Mouse (Mus musculus): ENCODE results near the gene Becn1. TPM values are rescaled to one million over a fixed set of nuclear protein-coding genes. Genes with fewer than 3 reads are reported as not detected.

Becn1 gene
- polyA plus RNA-seq, 1 experiment from 2014 or later: 175 TPM

DNA sequence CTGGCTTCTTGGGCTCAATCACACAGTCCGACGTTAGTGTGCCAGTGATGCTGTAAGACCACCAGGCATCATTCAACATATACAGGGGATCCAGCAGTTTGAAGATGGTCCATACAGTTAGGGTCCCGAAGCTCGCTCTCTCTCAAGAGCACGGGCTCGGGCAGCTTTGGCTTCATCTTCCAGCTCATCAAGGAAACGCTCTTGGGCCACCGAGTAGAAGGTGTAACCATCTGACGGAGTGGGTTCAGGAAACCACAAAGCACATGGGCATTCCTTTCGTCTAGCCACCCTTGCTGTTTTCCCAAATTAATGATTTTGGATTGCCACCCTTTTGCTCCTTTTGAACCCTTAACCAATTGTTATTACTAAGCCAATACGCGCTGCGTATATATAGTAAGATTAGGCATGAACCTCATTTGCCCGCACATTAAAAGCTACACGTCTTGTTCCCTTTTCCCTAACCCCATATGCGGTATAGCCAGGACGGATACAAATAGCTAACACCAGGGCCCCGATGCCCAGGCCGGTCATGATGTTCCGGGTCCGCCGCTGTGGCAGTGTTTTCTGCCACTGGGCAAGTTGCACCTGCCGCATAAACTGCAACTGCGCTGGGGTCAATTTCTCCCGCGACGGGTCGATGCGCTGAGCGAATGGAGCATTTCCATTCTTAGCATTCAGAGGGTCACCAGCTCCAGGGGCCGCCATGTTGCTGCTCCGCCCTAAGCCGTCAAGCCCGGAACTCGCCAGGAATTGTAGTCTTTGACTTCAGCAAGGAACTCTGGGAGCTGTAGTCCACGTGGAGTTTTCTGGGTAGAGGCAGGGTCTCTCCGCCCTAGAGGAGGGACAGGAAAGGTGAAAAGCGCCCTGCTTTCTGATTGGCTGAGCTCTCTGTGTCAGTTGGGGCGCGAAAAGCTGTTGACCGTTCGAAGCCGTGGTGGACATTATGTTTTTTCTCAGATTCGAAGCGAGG, 23.6 kb downstream of the Becn1 start, which contains the start of the genes Cntd1 and Coa3:
TSS of gene Cntd1 (plus strand) at position 790 of the 970 bp plus-strand sequence.
TSS of gene Coa3 (minus strand) at position 892 of the 970 bp plus-strand sequence.
- peak within 1 kb of the TSS; percentile 57; the same call in 1 of the 2 replicates for H3K27ac ChIP-seq (ENCODE audit: low read depth, low read length)
- H3K36me3 ChIP-seq (ENCODE audit: control insufficient read depth, insufficient read depth, low read length): no peaks in the 10 kb centered on the region
- WGBS: 11% methylated on average over 45 of the region's 45 CpGs
- no peaks in the 10 kb centered on the region for H3K27me3 ChIP-seq (replicated peaks; ENCODE audit: control insufficient read depth, insufficient read depth, low read length)
- peaks cover 24% of the 10 kb centered on the region for H3K4me1 ChIP-seq (ENCODE audit: control insufficient read depth, insufficient read depth, low read depth, low read length)
- peak within 1 kb of the TSS; percentile 87 for H3K4me2 ChIP-seq (ENCODE audit: low read length)
- ATAC-seq: peak; percentile 99
- peak within 1 kb of the TSS; percentile 73 for H3K9ac ChIP-seq (ENCODE audit: low read depth, low read length)
- H3K9me3 ChIP-seq (ENCODE audit: control insufficient read depth, low read length): no peaks in the 10 kb centered on the region
- H3K4me3 ChIP-seq (ENCODE audit: low read length): peak within 1 kb of the TSS; percentile 54

DNA sequence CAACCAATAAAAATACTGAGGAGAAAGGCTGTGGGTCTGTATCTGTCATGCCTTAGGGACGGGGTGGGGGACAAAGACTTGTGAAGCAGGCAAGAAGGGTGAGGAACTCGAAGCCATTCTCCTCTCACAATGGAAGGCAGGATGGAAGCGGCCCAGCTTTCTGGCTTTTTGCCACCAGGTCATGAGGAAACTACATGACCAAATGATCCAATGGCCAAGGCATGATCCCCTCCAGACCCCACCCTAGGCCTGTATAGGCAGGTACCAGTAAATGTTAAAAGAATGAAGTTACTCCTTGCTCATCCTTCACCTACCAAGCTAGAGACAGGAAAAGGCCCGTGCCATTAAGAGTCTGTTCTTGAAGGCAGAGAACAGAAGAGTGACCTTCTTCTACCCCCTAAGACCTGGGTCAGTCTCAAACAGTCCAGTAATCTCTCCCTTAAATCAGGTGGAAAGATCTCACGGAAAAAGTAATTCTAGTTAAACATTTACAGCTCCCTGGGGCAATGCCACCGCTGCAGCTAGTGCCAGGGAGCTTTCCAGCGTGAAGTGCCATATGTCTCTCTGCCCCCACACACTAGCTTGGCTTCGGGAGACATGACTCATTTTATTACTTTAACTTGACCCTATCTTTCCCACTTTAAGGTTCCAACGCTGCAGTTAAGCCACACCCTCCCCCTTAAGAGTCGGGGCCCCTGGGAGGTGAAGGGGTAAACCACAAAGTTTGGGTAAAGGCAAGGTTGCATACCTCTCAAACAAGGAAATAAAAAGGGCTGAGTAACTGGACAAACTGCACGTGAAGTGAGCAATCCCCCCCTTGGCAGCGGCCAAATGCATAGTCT, 24.5 kb downstream of the Becn1 start:
- Histone ChIP-seq H3K4me2 (ENCODE audit: low read length) (peak overlapping the region; percentile 87), H3K36me3 (ENCODE audit: control insufficient read depth, insufficient read depth, low read length) (no peaks in the 10 kb centered on the region), H3K27me3 (replicated peaks; ENCODE audit: control insufficient read depth, insufficient read depth, low read length) (no peaks in the 10 kb centered on the region), H3K4me3 (ENCODE audit: low read length) (peak overlapping the region; percentile 54), H3K27ac (ENCODE audit: low read depth, low read length) (no peak overlapping the region), H3K4me1 (ENCODE audit: control insufficient read depth, insufficient read depth, low read depth, low read length) (peaks cover 24% of the 10 kb centered on the region), H3K9ac (ENCODE audit: low read depth, low read length) (peak overlapping the region; percentile 73; the same call in 1 of the 2 replicates), H3K9me3 (ENCODE audit: control insufficient read depth, low read length) (no peaks in the 10 kb centered on the region)
- 69% methylated on average over 12 of the region's 12 CpGs for WGBS
- no peak for ATAC-seq

DNA sequence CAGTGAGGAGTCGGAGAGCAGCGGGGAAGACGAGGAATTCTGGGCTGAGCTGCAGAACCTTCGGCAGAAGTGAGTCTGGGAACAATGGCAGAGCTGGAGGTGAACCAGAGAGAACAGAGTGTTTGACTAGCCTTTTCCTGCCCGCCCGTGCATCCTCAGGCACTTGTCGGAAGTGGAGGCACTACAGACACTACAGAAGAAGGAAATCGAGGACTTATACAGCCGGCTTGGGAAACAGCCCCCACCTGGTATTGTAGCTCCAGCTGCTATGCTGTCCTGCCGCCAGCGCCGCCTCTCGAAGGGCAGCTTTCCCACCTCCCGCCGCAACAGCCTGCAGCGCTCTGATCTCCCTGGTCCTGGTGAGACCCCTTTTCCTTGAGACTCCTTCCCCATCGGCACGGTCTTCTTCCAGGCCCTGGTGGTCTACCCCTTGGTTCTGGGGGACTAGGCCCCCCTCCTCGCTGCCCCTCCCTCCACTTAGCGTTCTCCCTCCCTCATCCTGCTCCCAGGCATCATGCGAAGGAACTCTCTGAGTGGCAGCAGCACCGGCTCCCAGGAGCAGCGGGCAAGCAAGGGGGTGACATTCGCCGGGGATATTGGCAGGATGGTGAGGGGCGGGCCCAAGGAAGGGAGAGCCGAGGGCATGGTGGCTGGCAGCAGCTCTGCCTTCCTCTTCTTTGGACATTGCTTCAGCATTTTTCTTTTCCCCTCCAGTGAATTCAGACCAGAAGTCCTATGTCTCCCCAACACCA, 25.6 kb downstream of the Becn1 start:
- H3K27ac ChIP-seq (ENCODE audit: low read depth, low read length): no peak overlapping the region
- H3K4me1 ChIP-seq (ENCODE audit: control insufficient read depth, insufficient read depth, low read depth, low read length): peaks cover 24% of the 10 kb centered on the region
- 23% methylated on average over 23 of the region's 27 CpGs for WGBS
- H3K9me3 ChIP-seq (ENCODE audit: control insufficient read depth, low read length): no peaks in the 10 kb centered on the region
- H3K4me3 ChIP-seq (ENCODE audit: low read length): no peak overlapping the region
- ATAC-seq: no peak
- H3K4me2 ChIP-seq (ENCODE audit: low read length): peak overlapping the region; percentile 33
- H3K27me3 ChIP-seq (replicated peaks; ENCODE audit: control insufficient read depth, insufficient read depth, low read length): no peaks in the 10 kb centered on the region
- H3K9ac ChIP-seq (ENCODE audit: low read depth, low read length): no peak overlapping the region; the same call in 1 of the 2 replicates
- H3K36me3 ChIP-seq (ENCODE audit: control insufficient read depth, insufficient read depth, low read length): no peaks in the 10 kb centered on the region

DNA sequence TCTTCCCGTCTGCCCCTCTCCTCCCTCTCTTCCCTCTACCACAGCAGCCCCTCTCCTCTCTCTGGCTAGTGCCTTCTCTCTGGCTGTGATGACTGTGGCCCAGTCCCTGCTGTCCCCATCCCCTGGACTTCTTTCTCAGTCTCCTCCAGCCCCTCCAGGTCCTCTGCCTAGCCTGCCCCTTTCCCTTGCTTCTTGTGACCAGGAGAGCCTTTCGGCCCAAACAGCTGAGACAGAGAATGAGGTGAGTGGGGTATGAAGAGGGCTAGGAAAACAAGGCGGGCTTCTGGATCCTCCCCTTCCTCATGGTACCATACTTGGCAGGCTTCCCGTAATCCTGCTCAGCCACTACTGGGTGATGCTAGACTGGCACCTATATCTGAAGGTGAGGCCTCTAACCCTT, 26.8 kb downstream of the Becn1 start:
- H3K9me3 ChIP-seq (ENCODE audit: control insufficient read depth, low read length): no peaks in the 10 kb centered on the region

GRCm38 (mm10) chr11:101272446-101272845, 29.6 kb downstream of the Becn1 start:
- Histone ChIP-seq H3K4me3 (ENCODE audit: low read length) (no peak overlapping the region), H3K27me3 (replicated peaks; ENCODE audit: control insufficient read depth, insufficient read depth, low read length) (no peaks in the 10 kb centered on the region; the same call in 1 of the 2 replicates)

More for the DNA sequence above, 26.8 kb downstream of the Becn1 start:
- ATAC-seq: no peak
- WGBS: 78% methylated on average over 4 of the region's 4 CpGs
- no peak overlapping the region for H3K4me3 ChIP-seq (ENCODE audit: low read length)
- peaks cover 24% of the 10 kb centered on the region for H3K4me1 ChIP-seq (ENCODE audit: control insufficient read depth, insufficient read depth, low read depth, low read length)
- no peak overlapping the region for H3K27ac ChIP-seq (ENCODE audit: low read depth, low read length)
- H3K4me2 ChIP-seq (ENCODE audit: low read length): no peak overlapping the region
- H3K36me3 ChIP-seq (ENCODE audit: control insufficient read depth, insufficient read depth, low read length): no peaks in the 10 kb centered on the region
- H3K27me3 ChIP-seq (replicated peaks; ENCODE audit: control insufficient read depth, insufficient read depth, low read length): no peaks in the 10 kb centered on the region
- H3K9ac ChIP-seq (ENCODE audit: low read depth, low read length): no peak overlapping the region

DNA sequence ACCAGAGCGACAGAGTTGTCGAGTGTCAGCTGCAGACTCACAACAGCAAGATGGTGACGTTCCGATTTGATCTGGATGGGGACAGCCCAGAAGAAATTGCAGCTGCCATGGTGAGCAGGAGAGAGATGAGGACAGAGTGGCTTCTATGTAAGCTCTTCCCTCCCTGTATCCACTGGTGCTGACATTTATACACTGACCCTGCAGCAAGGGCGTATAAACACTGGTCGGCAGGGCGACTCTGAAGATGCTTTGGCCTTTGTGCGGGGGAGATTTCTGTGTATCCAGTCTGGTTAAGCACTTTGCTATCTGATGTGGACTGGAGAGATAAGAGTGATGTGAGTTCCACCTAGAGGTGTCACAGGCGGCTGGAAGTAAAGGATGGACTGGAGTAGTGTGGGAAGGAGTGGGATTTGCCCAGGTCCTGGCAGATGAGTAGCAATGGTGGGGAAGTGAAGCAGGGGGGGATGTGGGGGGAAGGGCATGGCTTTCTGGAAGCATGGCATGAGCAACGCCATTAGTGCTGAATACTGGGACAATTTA, 32.4 kb downstream of the Becn1 start:
- no peak for ATAC-seq
- no peak overlapping the region for H3K9ac ChIP-seq (ENCODE audit: low read depth, low read length)
- no peaks in the 10 kb centered on the region for H3K36me3 ChIP-seq (ENCODE audit: control insufficient read depth, insufficient read depth, low read length)
- H3K4me2 ChIP-seq (ENCODE audit: low read length): no peak overlapping the region
- H3K4me1 ChIP-seq (ENCODE audit: control insufficient read depth, insufficient read depth, low read depth, low read length): peaks cover 8% of the 10 kb centered on the region; the same call in 1 of the 2 replicates
- no peaks in the 10 kb centered on the region for H3K9me3 ChIP-seq (ENCODE audit: control insufficient read depth, low read length)
- H3K4me3 ChIP-seq (ENCODE audit: low read length): no peak overlapping the region
- no peak overlapping the region for H3K27ac ChIP-seq (ENCODE audit: low read depth, low read length)
- peaks cover 14% of the 10 kb centered on the region for H3K27me3 ChIP-seq (replicated peaks; ENCODE audit: control insufficient read depth, insufficient read depth, low read length)
- 37% methylated on average over 10 of the region's 10 CpGs for WGBS

More at GRCm38 (mm10) chr11:101272446-101272845, 29.6 kb downstream of the Becn1 start:
- H3K9ac ChIP-seq (ENCODE audit: low read depth, low read length): no peak overlapping the region
- no peak for ATAC-seq
- peaks cover 11% of the 10 kb centered on the region for H3K4me1 ChIP-seq (ENCODE audit: control insufficient read depth, insufficient read depth, low read depth, low read length)
- no peaks in the 10 kb centered on the region for H3K36me3 ChIP-seq (ENCODE audit: control insufficient read depth, insufficient read depth, low read length)
- no peak overlapping the region for H3K4me2 ChIP-seq (ENCODE audit: low read length)
- no peak overlapping the region for H3K27ac ChIP-seq (ENCODE audit: low read depth, low read length)
- H3K9me3 ChIP-seq (ENCODE audit: control insufficient read depth, low read length): no peaks in the 10 kb centered on the region
- 78% methylated on average over 3 of the region's 3 CpGs for WGBS

- H3K36me3 ChIP-seq (ENCODE audit: control insufficient read depth, insufficient read depth, low read length): no peaks in the 10 kb centered on the region
- no peak overlapping the region for H3K4me3 ChIP-seq (ENCODE audit: low read length)
- ATAC-seq: no peak
- peaks cover 34% of the 10 kb centered on the region for H3K27me3 ChIP-seq (replicated peaks; ENCODE audit: control insufficient read depth, insufficient read depth, low read length)
- no peaks in the 10 kb centered on the region for H3K9me3 ChIP-seq (ENCODE audit: control insufficient read depth, low read length)
- H3K4me2 ChIP-seq (ENCODE audit: low read length): peak overlapping the region; percentile 70
- H3K27ac ChIP-seq (ENCODE audit: low read depth, low read length): no peak overlapping the region
- no peak overlapping the region for H3K9ac ChIP-seq (ENCODE audit: low read depth, low read length)
- peaks cover 13% of the 10 kb centered on the region for H3K4me1 ChIP-seq (ENCODE audit: control insufficient read depth, insufficient read depth, low read depth, low read length)
- 20% methylated on average over 6 of the region's 6 CpGs for WGBS
These were observed 36.2 kb downstream of the Becn1 start for GRCm38 (mm10) chr11:101265906-101266305.

DNA sequence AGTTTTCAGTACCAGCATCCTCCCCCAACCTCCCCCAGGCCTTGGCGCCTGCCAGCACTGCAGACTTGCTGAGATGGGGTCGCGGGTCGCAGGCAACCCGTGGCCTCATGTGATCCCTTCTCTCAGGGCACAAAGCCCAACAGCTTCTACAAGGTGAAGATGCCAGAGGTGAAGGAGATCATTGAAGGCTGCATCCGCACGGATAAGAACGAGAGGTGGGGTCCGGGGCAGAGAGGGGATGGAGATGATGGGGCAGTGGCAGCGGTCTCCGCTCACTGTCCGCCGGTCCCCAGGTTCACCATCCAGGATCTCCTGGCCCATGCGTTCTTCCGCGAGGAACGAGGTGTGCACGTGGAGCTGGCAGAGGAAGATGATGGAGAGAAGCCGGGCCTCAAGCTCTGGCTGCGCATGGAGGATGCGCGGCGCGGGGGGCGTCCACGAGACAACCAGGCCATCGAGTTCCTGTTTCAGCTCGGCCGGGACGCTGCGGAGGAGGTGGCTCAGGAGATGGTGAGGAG, 37.1 kb downstream of the Becn1 start:
- WGBS: 2% methylated on average over 31 of the region's 31 CpGs
- no peak overlapping the region for H3K27ac ChIP-seq (ENCODE audit: low read depth, low read length)
- ATAC-seq: no peak
- H3K9ac ChIP-seq (ENCODE audit: low read depth, low read length): peak overlapping the region; percentile 54
- H3K36me3 ChIP-seq (ENCODE audit: control insufficient read depth, insufficient read depth, low read length): no peaks in the 10 kb centered on the region
- peaks cover 22% of the 10 kb centered on the region for H3K4me1 ChIP-seq (ENCODE audit: control insufficient read depth, insufficient read depth, low read depth, low read length)
- H3K4me2 ChIP-seq (ENCODE audit: low read length): peak overlapping the region; percentile 70
- H3K9me3 ChIP-seq (ENCODE audit: control insufficient read depth, low read length): no peaks in the 10 kb centered on the region
- H3K27me3 ChIP-seq (replicated peaks; ENCODE audit: control insufficient read depth, insufficient read depth, low read length): peaks cover 34% of the 10 kb centered on the region
- peak overlapping the region; percentile 40 for H3K4me3 ChIP-seq (ENCODE audit: low read length)
